Mouse (Mus musculus) ES-E14 (cell line): ENCODE measurements around the gene Cdh13. TPM values are rescaled to one million over a fixed set of nuclear protein-coding genes. Genes with fewer than 3 reads are reported as not detected.
A peak's percentile ranks its signal among the peaks of the same experiment; 100 is the strongest.

Experiments used
- DNase-seq: peaks from one replicate; pipeline ENCODE4 v3.0.0-alpha.2; 2013; ENCODE audit warnings: low read depth, low spot score
- H3K27ac ChIP-seq: 2 replicates; pipeline ENCODE4 v1.5.1; 2012; ENCODE audit warnings: low read depth, mild to moderate bottlenecking, low read length, moderate library complexity, mixed read lengths; ENCODE audit not compliant: poor library complexity, insufficient read depth, severe bottlenecking
- H3K36me3 ChIP-seq: 2 replicates; pipeline ENCODE4 v1.6.1; 2012; ENCODE audit warnings: mild to moderate bottlenecking, low read length, moderate library complexity, mixed read lengths; ENCODE audit not compliant: control insufficient read depth, poor library complexity, insufficient read depth, severe bottlenecking
- H3K4me1 ChIP-seq, 2 experiments: fragments of 150-350 bp in 1 of 2; sonication (generic) in 1 of 2; 2 replicates each; pipeline ENCODE4 v1.6.1; 2012; ENCODE audit warnings: low read length in 2 of 2, mild to moderate bottlenecking in 1 of 2, mixed read lengths in 1 of 2; ENCODE audit not compliant: control insufficient read depth in 2 of 2, insufficient read depth in 2 of 2, poor library complexity in 1 of 2
- H3K4me3 ChIP-seq, 2 experiments: fragments of 150-350 bp in 1 of 2; sonication (generic) in 1 of 2; 2 replicates each; pipeline ENCODE4 v1.5.1; 2012; ENCODE audit warnings: low read length in 2 of 2, low read depth in 1 of 2, mild to moderate bottlenecking in 1 of 2, mixed read lengths in 1 of 2; ENCODE audit not compliant: insufficient read depth in 1 of 2, poor library complexity in 1 of 2, severe bottlenecking in 1 of 2
- H3K9ac ChIP-seq: 2 replicates; pipeline ENCODE4 v1.6.1; 2012; ENCODE audit warnings: low read depth, mild to moderate bottlenecking, low read length, mixed read lengths; ENCODE audit not compliant: poor library complexity, insufficient read depth, severe bottlenecking
- H3K9me3 ChIP-seq: fragments of 150-350 bp; sonication (generic); 2 replicates; pipeline ENCODE4 v1.6.1; 2012; ENCODE audit warnings: low read depth, mild to moderate bottlenecking, low read length; ENCODE audit not compliant: control insufficient read depth, insufficient read depth
- CHD2 ChIP-seq: IDR thresholded peaks from 2 replicates; pipeline ENCODE4 v1.6.1; 2014; ENCODE audit warnings: mild to moderate bottlenecking, low read depth, low read length, inconsistent platforms
- HCFC1 ChIP-seq: IDR thresholded peaks from 2 replicates; pipeline ENCODE4 v1.6.1; 2012; ENCODE audit warnings: low read length, inconsistent platforms, borderline replicate concordance; ENCODE audit not compliant: insufficient read depth
- MAFK ChIP-seq: IDR thresholded peaks from 2 replicates; pipeline ENCODE4 v1.6.1; 2014; ENCODE audit warnings: mild to moderate bottlenecking, low read depth, low read length, inconsistent platforms; ENCODE audit not compliant: insufficient read depth
- ZC3H11A ChIP-seq: IDR thresholded peaks from 2 replicates; pipeline ENCODE4 v1.6.1; 2012; ENCODE audit warnings: low read depth, mild to moderate bottlenecking, inconsistent platforms, low read length, borderline replicate concordance
- ZNF384 ChIP-seq: IDR thresholded peaks from 2 replicates; pipeline ENCODE4 v1.6.1; 2012; ENCODE audit warnings: low read depth, low read length, inconsistent platforms
- in situ Hi-C, 2 experiments: fragments of 600-800 bp; cut with MboI; formaldehyde crosslinking; loops; one replicate each; pipeline ENCODE4 v1.15.1; 2025; ENCODE audit warnings: low sequenced_read_pairs in 2 of 2, inconsistent platforms in 1 of 2; ENCODE audit not compliant: unreplicated experiment in 2 of 2
- total RNA-seq: library from RNA; depleted of rRNA; stranded (reverse); fragments of 300-350 nt; gene quantifications from 2 replicates; pipeline ENCODE4 v1.2.3, GENCODE M21; 2012

Cdh13 gene
- total RNA-seq, 1 experiment = 1.3 TPM

DNA sequence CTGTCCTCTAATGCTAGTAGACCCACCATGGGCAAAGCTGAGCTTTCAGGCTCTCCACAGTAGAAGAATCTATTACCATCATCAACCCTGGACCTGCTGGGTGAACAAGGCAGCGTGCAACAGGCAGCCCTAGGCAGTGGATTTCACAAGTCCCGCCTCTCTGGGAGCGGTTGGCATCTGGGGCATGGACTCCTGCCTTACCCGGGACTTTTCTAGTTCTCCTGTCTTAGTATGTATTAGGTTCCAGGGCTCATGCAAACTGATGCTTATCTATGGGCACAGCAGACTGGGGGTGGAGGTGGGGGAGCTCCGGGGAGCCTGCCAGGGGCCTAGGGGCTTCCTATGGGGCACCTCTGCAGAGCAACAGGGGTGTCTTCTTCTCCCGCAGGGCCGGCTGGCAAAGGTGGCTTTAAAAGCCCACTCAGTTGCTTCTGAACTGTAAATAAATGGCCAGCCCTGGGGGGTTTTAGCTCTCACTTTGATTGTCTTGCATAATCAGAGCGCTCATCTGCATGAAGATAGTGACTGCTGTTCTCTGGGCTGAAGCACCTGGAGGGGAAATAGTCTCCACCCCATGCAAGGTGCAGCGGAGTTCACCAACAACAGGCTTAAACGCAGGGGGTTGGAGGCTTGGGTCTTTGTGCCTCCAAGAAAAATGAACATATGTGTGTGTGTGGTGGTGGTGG lies 2.2 kb downstream of the Cdh13 start:
- TF ChIP-seq CHD2 (no peak), MAFK (no peak), ZNF384 (no peak), HCFC1 (no peak), ZC3H11A (no peak)
- Histone ChIP-seq H3K9me3 (no peaks in the 10 kb centered on the region), H3K4me1 (peaks cover 0 to 20% of the 10 kb centered on the region in 2 experiments; a peak in 2 of 4 replicates), H3K27ac (no peak overlapping the region), H3K36me3 (no peaks in the 10 kb centered on the region), H3K4me3 (no peak overlapping the region), H3K9ac (no peak overlapping the region)
- peak; percentile 43 for DNase-seq
- in situ Hi-C loops = no loop called here

- no peak overlapping the region for H3K4me3 ChIP-seq
- H3K4me1 ChIP-seq = peaks cover 0 to 20% of the 10 kb centered on the region in 2 experiments; a peak in 2 of 4 replicates
- H3K9me3 ChIP-seq = no peaks in the 10 kb centered on the region
- in situ Hi-C loops = no loop called here
- H3K27ac ChIP-seq = no peak overlapping the region
- no peak for TF ChIP-seq ZC3H11A
- TF ChIP-seq MAFK = no peak
- no peak for TF ChIP-seq CHD2
- TF ChIP-seq HCFC1 = no peak
- no peak for TF ChIP-seq ZNF384
- DNase-seq = peak; percentile 26
- no peaks in the 10 kb centered on the region for H3K36me3 ChIP-seq
- H3K9ac ChIP-seq = no peak overlapping the region
Measured at GRCm38 (mm10) chr8:118286282-118287180, 3.0 kb downstream of the Cdh13 start.

GRCm38 (mm10) chr8:118287496-118287895 lies 4.0 kb downstream of the Cdh13 start:
- Histone ChIP-seq H3K9me3 (no peaks in the 10 kb centered on the region), H3K36me3 (no peaks in the 10 kb centered on the region), H3K9ac (no peak overlapping the region), H3K4me1 (peaks cover 0 to 20% of the 10 kb centered on the region in 2 experiments; a peak in 2 of 4 replicates), H3K27ac (no peak overlapping the region), H3K4me3 (no peak overlapping the region)
- TF ChIP-seq MAFK (no peak), HCFC1 (no peak), ZNF384 (no peak), ZC3H11A (no peak), CHD2 (no peak)
- in situ Hi-C loops = no loop called here
- peak; percentile 19 for DNase-seq

GRCm38 (mm10) chr8:118288259-118288952 lies 4.9 kb downstream of the Cdh13 start:
- no peaks in the 10 kb centered on the region for H3K36me3 ChIP-seq
- no peak overlapping the region for H3K27ac ChIP-seq
- in situ Hi-C loops = no loop called here
- TF ChIP-seq ZNF384 (no peak), CHD2 (no peak)
- no peaks in the 10 kb centered on the region for H3K9me3 ChIP-seq
- H3K4me1 ChIP-seq = peaks cover 0 to 20% of the 10 kb centered on the region in 2 experiments; a peak in 2 of 4 replicates
- H3K4me3 ChIP-seq = no peak overlapping the region
- no peak for DNase-seq
- H3K9ac ChIP-seq = no peak overlapping the region
